Mouse (Mus musculus): ENCODE results near the gene Clcn1.

Clcn1 gene

GRCm38 (mm10) chr6:42350968-42351775, 64.7 kb downstream of the Clcn1 start:
- no peak for DNase-seq (ENCODE audit: low spot score)

- DNase-seq (ENCODE audit: low spot score) = no peak
These were observed 65.4 kb downstream of the Clcn1 start for GRCm38 (mm10) chr6:42351776-42352485.

DNA sequence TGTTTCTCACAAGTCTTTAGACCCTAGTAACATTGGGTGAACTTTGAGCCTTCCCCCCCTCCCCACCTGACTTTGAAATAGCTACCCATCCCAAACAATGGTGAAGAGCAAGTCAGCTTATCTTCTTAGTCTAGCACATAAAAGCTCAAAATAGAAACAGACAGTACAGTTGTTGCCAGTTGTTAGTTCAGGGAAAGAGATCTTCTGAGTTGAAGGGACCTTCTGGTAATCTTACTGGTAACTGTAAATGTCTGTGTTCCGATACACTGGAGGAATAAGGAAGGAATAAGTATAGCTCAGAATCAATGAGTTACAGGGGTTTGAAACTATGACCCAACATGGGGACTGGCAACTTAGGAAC, 66.0 kb downstream of the Clcn1 start:
- no peak for DNase-seq (ENCODE audit: low spot score)

DNA sequence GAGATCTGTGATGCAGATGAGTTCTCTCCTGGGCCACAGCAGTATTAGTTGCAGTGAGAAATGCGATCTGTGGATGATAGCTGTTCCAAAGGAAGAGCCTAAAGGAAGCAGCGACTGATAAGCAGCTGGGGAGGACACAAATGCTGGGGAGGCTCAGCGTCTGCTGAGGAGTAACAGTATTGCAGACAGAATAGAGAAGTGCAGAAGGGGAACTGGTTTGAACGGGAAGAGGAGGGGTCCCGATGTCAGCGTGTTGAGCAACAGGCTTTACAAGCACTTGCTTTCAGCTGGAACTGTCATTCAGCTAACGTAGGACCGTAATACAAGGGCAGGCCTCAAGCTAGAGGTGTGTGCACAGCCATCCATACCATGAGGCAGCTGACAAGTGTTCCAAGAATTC, 66.7 kb downstream of the Clcn1 start:
- no peak for DNase-seq (ENCODE audit: low spot score)

DNA sequence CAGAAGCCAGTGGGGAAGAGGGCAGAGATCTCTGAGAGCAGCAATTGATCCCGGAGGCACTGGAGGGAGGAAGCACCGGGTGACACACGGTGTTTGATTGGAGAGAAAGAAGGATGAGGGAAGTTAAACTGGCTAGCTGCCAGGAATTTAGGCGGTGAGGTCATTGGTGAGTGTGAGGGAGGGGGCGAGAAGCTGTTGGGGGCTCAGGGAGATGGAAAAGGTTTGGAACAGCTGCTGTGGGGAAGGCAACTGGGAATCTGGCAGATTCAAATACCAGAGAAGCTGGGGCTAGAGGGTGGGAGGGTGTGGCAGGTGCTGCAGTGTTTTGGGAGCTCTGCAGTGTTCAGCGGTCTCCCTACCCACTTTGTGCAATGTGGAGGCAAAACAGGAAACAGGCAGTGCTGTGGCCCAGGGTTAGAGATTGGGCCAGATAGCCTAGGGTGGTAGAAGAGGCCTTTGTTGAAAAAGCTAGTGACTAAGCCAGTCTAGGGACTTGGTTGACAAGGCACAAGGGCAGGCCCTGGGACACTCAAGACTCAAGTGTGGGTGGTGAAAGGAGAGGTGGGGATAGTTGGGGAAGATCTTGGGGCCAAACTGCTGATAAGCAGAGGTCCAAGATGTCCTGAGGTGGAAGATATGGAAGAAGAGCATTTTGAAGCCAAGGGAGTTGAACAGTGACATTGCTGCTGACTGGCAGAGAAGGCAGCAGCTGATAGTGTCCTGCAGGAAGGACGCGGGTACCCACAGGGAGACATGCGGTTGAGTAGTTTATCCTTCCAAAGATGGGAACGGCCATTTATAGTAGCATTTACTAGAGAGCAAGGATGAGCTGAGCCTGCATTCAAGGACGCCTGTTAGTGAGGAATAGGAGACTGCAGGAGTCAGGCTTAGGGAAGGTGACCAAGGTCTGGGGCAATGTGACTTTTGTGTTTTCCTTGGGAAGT, 67.9 kb downstream of the Clcn1 start:
- DNase-seq (ENCODE audit: low spot score) = no peak

GRCm38 (mm10) chr6:42355366-42355765, 68.9 kb downstream of the Clcn1 start:
- DNase-seq (ENCODE audit: low spot score) = no peak

- DNase-seq (ENCODE audit: low spot score) = no peak
These were observed 69.5 kb downstream of the Clcn1 start for GRCm38 (mm10) chr6:42355794-42356600.

DNA sequence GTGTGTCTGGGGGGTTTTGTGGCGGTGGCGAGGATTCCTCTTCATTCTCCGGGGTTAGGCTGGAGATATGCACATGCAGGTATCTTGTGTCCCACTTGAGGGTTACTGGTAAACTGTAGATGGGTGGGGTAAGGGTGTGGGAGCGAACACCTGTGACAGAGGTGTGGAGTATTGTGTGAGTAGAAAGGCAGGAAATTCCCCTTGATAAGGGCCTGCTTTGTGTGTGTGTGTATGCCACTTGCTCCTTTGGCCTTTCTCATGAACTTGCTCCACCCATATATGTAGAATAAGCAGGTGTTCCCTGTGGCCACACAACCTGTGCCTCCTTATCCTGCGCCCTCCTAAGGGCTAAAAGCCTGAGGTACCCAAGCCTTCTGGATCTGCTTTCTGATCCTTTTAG, 70.4 kb downstream of the Clcn1 start:
- no peak for DNase-seq (ENCODE audit: low spot score)

GRCm38 (mm10) chr6:42357901-42358300, 71.4 kb downstream of the Clcn1 start:
- no peak for DNase-seq (ENCODE audit: low spot score)

GRCm38 (mm10) chr6:42358901-42359300, 72.4 kb downstream of the Clcn1 start:
- no peak for DNase-seq (ENCODE audit: low spot score)

- DNase-seq (ENCODE audit: low spot score) = no peak
These were observed 73.1 kb downstream of the Clcn1 start for GRCm38 (mm10) chr6:42359364-42360147.

GRCm38 (mm10) chr6:42360231-42360840, 73.9 kb downstream of the Clcn1 start:
- DNase-seq (ENCODE audit: low spot score) = no peak

GRCm38 (mm10) chr6:42361041-42361895, 74.8 kb downstream of the Clcn1 start:
- DNase-seq (ENCODE audit: low spot score) = no peak

GRCm38 (mm10) chr6:42362074-42362473, 75.6 kb downstream of the Clcn1 start:
- no peak for DNase-seq (ENCODE audit: low spot score)

GRCm38 (mm10) chr6:42362497-42362896, 76.0 kb downstream of the Clcn1 start:
- DNase-seq (ENCODE audit: low spot score) = no peak

- no peak for DNase-seq (ENCODE audit: low spot score)
These were observed 76.5 kb downstream of the Clcn1 start for GRCm38 (mm10) chr6:42362974-42363373.

DNA sequence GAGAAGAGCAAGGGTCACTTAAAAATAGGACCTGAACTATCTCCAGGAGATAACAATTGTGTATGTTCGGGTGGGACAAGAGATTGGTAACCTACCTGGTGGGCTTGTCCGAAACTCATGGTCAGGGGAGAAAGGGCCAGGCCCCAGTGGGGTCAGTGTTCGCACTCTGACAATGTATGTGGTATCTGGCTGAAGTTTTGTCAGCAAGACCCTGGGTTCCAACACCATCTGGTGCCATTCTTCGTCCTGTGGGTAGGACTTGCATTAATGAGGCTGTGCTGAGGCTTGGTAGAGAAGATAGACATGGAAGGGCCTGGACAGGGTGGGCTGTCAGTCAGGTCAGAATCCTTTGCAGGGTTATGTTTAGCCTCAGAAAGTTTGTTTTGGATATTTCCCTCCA, 77.6 kb downstream of the Clcn1 start:
- DNase-seq (ENCODE audit: low spot score) = no peak

GRCm38 (mm10) chr6:42364607-42365006, 78.1 kb downstream of the Clcn1 start:
- no peak for DNase-seq (ENCODE audit: low spot score)

DNA sequence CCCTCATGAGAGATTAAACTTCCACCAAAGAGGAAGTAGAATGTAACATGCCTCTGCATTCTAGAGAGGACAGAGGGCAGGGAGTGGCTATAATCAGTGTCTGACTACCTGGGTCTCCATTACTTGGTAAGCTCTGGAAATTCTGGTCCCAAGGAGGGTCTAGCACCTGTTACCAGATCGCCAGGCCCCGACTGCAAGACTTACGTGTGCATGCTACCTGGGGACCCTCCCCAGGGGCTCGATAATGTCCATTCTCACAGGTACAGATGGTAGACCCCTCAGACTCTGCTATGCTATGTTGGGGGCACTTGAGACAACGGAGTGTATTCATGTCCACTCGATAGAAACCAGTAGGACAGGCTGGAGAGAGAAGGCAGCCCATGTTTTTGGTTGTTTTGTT, 78.7 kb downstream of the Clcn1 start:
- DNase-seq (ENCODE audit: low spot score) = no peak

Measured in embryo, embryonic 10 days (tissue).